Mouse (Mus musculus) thymus, adult 2 months (tissue): ENCODE measurements around the gene Ccdc130. TPM values are rescaled to one million over a fixed set of nuclear protein-coding genes. Genes with fewer than 3 reads are reported as not detected.

Experiments used
- DNase-seq: peaks from one replicate; pipeline ENCODE4 v3.0.0; 2021
- H3K27ac ChIP-seq: fragments of 200-500 bp; 2 replicates; pipeline ENCODE4 v1.5.1; 2012; ENCODE audit warnings: low read length, control low read depth; ENCODE audit not compliant: control insufficient read depth, insufficient read depth
- H3K27me3 ChIP-seq: fragments of 200-500 bp; 2 replicates; pipeline ENCODE4 v1.6.1; 2012; ENCODE audit warnings: mild to moderate bottlenecking, low read length, moderate library complexity, mixed read lengths; ENCODE audit not compliant: control insufficient read depth, insufficient read depth
- H3K36me3 ChIP-seq: fragments of 200-500 bp; 2 replicates; pipeline ENCODE4 v1.6.1; 2012; ENCODE audit warnings: mild to moderate bottlenecking, low read length, moderate library complexity; ENCODE audit not compliant: control insufficient read depth, insufficient read depth
- H3K4me1 ChIP-seq: fragments of 200-500 bp; replicated peaks from 2 replicates; pipeline ENCODE4 v1.6.1; 2012; ENCODE audit warnings: low read length; ENCODE audit not compliant: control insufficient read depth, insufficient read depth
- H3K4me3 ChIP-seq: fragments of 200-500 bp; 2 replicates; pipeline ENCODE4 v1.5.1; 2012; ENCODE audit warnings: mild to moderate bottlenecking, low read length, control low read depth, moderate library complexity; ENCODE audit not compliant: control insufficient read depth, insufficient read depth
- CTCF ChIP-seq: fragments of 200-500 bp; IDR thresholded peaks from 2 replicates; pipeline ENCODE4 v1.5.1; 2012; ENCODE audit warnings: mild to moderate bottlenecking, control low read depth, low read length, moderate library complexity, borderline replicate concordance; ENCODE audit not compliant: control insufficient read depth, poor library complexity, insufficient read depth; ENCODE audit errors: extremely low read depth
- POLR2A ChIP-seq: fragments of 200-500 bp; IDR thresholded peaks from 2 replicates; pipeline ENCODE4 v1.6.1; 2012; ENCODE audit warnings: mild to moderate bottlenecking, low read length, control low read depth, moderate library complexity; ENCODE audit not compliant: control insufficient read depth, poor library complexity, insufficient read depth; ENCODE audit errors: extremely low read depth
- WGBS: fragments of 180-500 bp; shearing (Covaris S2); methylation state at CpG from one replicate; pipeline ENCODE4 v1.1.7; 2018; 5-methylcytosine and 5-hydroxymethylcytosine counted together
- polyA plus RNA-seq: library from polyadenylated mRNA; depleted of rRNA; stranded (reverse); fragments of >200 nt; gene quantifications from 2 replicates; pipeline ENCODE4 v1.2.3, GENCODE M21; 2012; rRNA removed

The Ccdc130 gene
- polyA plus RNA-seq, 1 experiment, result 65.3 TPM

DNA sequence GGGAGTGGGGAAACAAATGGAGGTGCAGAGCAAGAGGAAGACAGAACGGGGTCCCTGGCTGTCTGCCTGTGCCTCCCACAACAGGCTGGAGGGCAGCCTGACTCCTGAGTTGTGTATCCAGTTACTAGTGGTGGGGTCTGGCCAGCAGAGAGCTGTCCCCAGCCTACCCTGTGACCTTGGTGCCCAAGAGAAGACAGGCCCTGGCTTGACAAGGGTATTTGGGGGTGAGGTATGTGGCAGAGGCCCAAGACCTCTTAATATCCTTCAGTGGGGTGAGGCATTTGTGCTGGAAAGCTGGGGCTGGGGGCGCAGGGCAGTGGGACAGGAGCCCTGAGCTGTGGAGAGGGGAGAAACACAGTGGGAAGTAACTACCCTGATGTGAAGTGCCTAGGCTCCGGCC is 59.0 kb downstream of the Ccdc130 start:
- Histone ChIP-seq H3K36me3 (peaks cover 34% of the 10 kb centered on the region), H3K27ac (no peak overlapping the region), H3K27me3 (no peaks in the 10 kb centered on the region), H3K4me1 (peaks cover 33% of the 10 kb centered on the region), H3K4me3 (no peak overlapping the region)
- DNase-seq, result no peak
- TF ChIP-seq POLR2A (no peak), CTCF (no peak)
- WGBS, result 98% methylated on average over 3 of the region's 3 CpGs

DNA sequence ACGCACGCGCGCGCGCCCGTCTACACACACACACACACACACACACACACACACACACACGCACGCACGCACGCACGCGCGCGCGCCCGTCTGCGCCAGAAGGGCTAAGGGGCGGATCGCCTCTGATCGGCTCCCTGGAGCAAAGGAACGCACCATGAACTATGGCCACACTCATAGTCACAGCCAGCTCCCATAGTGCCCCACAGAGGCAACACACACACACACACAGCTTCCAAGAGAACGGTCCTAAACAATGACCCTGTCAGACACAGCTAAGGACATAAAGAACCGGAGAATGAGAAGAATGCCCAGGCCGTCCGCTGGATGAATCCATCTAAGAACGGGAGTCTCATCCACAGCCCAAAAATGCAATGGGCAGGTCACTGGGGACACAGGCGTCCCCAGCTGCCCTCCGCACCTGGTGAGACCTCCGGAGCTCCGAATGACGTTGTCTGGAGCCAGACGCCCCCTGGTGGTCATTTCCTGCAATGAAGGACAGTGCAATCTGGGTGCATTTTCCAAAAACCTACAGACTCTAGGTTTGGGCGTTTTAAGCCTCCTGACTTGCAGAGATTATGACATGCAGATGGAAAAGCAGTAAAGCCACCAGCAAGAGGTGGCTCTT is 59.9 kb downstream of the Ccdc130 start:
- no peaks in the 10 kb centered on the region for H3K27me3 ChIP-seq
- DNase-seq, result peak; percentile 88
- H3K4me3 ChIP-seq, result no peak overlapping the region
- peaks cover 33% of the 10 kb centered on the region for H3K4me1 ChIP-seq
- peaks cover 28% of the 10 kb centered on the region for H3K36me3 ChIP-seq
- TF ChIP-seq CTCF, result peak; percentile 95
- no peak for TF ChIP-seq POLR2A
- 63% methylated on average over 34 of the region's 34 CpGs for WGBS
- H3K27ac ChIP-seq, result no peak overlapping the region

DNA sequence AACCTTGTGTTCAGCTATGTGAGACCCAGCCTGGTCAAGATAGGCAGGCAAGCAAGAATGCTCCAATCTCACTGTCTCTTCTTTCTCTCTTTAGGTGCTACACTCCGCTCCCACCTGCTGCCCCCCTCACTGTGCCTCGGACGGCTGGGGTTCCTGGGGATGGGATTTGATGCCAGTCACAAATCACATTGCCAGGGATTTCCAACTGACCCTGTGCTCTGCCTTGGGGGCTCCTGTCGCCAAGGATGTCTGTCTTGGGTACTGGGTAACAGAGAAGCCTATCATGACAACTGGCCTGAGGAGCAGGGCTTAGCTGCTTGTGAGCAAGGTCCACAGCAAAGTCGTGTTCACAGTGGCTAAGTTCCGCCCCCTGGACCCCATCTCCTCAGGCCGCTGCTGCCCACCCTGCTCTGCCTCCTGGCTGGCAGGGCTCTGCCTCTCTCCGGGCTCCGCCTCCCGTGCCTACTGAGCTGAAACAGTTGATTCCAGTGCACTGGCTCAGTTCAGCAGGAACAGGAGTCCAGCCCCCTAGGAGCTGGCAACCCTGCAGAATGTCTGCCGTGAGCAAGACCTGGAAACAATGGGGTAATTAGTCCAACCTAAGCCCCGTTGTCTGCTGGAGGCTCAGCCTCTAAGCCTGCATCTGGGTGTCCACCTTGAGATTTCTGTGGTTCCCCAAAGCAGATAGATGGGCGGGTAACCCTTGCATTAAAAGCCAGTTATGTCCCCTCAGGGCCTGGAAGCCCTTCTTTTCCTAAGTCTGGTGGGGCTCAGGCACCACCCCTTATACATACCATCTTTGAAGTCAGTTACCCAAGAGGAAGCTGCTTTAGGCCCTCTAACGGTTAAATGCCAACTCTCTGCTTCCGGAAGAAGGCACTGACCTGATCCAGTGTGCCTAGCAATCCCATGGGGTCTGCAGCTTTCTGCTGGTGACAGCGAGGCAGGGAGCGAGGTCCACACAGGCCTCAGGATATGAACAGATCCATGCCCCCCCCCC is 61.5 kb downstream of the Ccdc130 start:
- WGBS, result 34% methylated on average over 17 of the region's 17 CpGs

DNA sequence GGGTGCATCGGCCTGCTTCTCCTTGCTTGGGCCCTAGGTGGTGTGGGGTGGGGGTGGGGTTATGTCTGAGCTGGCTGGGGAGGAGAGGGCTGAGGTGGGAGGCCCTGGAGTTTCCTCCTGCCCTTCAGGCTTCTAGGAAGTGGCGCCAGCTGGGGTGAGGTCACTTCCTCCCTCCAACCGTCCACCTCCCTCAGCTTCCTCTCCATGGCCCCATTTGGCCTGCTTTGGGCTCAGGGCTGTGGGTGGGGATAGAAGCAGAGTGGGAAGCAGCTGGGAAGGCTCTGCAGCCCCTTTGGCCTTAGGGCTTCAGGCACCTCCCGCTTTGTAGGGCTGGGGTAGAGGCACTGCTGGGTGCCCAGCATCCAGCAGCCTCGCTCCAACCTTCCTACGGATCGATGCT is 62.4 kb downstream of the Ccdc130 start:
- Histone ChIP-seq H3K4me3 (no peak overlapping the region), H3K27me3 (no peaks in the 10 kb centered on the region), H3K4me1 (peaks cover 45% of the 10 kb centered on the region), H3K27ac (peak overlapping the region; percentile 91), H3K36me3 (peaks cover 15% of the 10 kb centered on the region; the same call in 1 of the 2 replicates)
- TF ChIP-seq POLR2A, result peak; percentile 42; the same call in 1 of the 2 replicates
- TF ChIP-seq CTCF, result no peak
- WGBS, result 14% methylated on average over 7 of the region's 7 CpGs
- peak; percentile 66 for DNase-seq

More for the DNA sequence above, 61.5 kb downstream of the Ccdc130 start:
- H3K27ac ChIP-seq, result peak overlapping the region; percentile 91
- H3K27me3 ChIP-seq, result no peaks in the 10 kb centered on the region
- peak; percentile 52 for DNase-seq
- H3K4me1 ChIP-seq, result peaks cover 39% of the 10 kb centered on the region
- TF ChIP-seq POLR2A, result no peak
- no peak for TF ChIP-seq CTCF
- peaks cover 22% of the 10 kb centered on the region for H3K36me3 ChIP-seq
- H3K4me3 ChIP-seq, result peak overlapping the region; percentile 4

Other genes with a start within 250 kb of the Ccdc130 start
- 0.32 and 0.43 TPM in 2 replicates for gene Palm3, start 248.9 kb downstream of the Ccdc130 start, polyA plus RNA-seq
- gene Il27ra, start 227.8 kb downstream of the Ccdc130 start, polyA plus RNA-seq, result 82.6 and 84.0 TPM in 2 replicates
- 7.1 and 9.1 TPM in 2 replicates for gene Rln3, start 225.4 kb downstream of the Ccdc130 start, polyA plus RNA-seq
- 0.36 and 0.45 TPM in 2 replicates for gene Gm10643, start 205.2 kb downstream of the Ccdc130 start, polyA plus RNA-seq
- gene Rfx1, start 203.5 kb downstream of the Ccdc130 start, polyA plus RNA-seq, result 76.1 and 88.8 TPM in 2 replicates
- gene Dcaf15, start 165.6 kb downstream of the Ccdc130 start, polyA plus RNA-seq, result 190 and 211 TPM in 2 replicates
- gene Podnl1, start 144.4 kb downstream of the Ccdc130 start, polyA plus RNA-seq, result 6.6 and 7.7 TPM in 2 replicates
- 49.8 and 54.6 TPM in 2 replicates for gene Cc2d1a, start 122.4 kb downstream of the Ccdc130 start, polyA plus RNA-seq
- gene 4930432K21Rik, start 122.4 kb downstream of the Ccdc130 start, polyA plus RNA-seq, result 1.9 and 2.4 TPM in 2 replicates
- 5.5 and 8.5 TPM in 2 replicates for gene Nanos3, start 85.2 kb downstream of the Ccdc130 start, polyA plus RNA-seq
- 53.0 and 59.0 TPM in 2 replicates for gene Zswim4, start 33.3 kb downstream of the Ccdc130 start, polyA plus RNA-seq
- 159 and 193 TPM in 2 replicates for gene D8Ertd738e, start 20.7 kb downstream of the Ccdc130 start, polyA plus RNA-seq
- 89.6 and 107 TPM in 2 replicates for gene Mri1, start 13.1 kb downstream of the Ccdc130 start, polyA plus RNA-seq
- 10.5 and 26.3 TPM in 2 replicates for gene Cacna1a, start 118.1 kb upstream of the Ccdc130 start, polyA plus RNA-seq